Mouse (Mus musculus): ENCODE data around the gene Avpi1. TPM values are rescaled to one million over a fixed set of nuclear protein-coding genes. Genes with fewer than 3 reads are reported as not detected.
A peak's percentile ranks its signal among the peaks of the same experiment; 100 is the strongest.

Avpi1 gene
- total and polyA plus RNA-seq, 3 experiments: 49.5 to 53.3 TPM; not detected in 1

- peaks cover 0 to 12% of the 10 kb centered on the region in 2 experiments; a peak in 2 of 4 replicates for H3K36me3 ChIP-seq (ENCODE audit: control insufficient read depth in 1 of 2, insufficient read depth in 2 of 2, low read length in 2 of 2)
- peaks cover 12% of the 10 kb centered on the region for H3K79me2 ChIP-seq (ENCODE audit: control insufficient read depth, insufficient read depth, low read length, poor library complexity)
- TF ChIP-seq CTCF (IDR thresholded peaks at IDR 0.05 in 2 of 3, conservative IDR thresholded peaks at IDR 0.05 in 1 of 3; ENCODE audit: control insufficient read depth in 1 of 3, insufficient read depth in 1 of 3, low read depth in 2 of 3, low read length in 3 of 3, poor library complexity in 1 of 3, severe bottlenecking in 1 of 3): no peak; a peak in 1 of 6 replicates
- peak; percentile 34 for TF ChIP-seq MXI1 (IDR thresholded peaks at IDR 0.05; ENCODE audit: low read depth, low read length)
- 0 out of 2 replicates have a peak, but pooled peaks have one; percentile 10 for TF ChIP-seq MYC (IDR thresholded peaks at IDR 0.05; ENCODE audit: low read depth, low read length)
These were observed 38.2 kb downstream of the Avpi1 start for GRCm38 (mm10) chr19:42090637-42091141.

DNA sequence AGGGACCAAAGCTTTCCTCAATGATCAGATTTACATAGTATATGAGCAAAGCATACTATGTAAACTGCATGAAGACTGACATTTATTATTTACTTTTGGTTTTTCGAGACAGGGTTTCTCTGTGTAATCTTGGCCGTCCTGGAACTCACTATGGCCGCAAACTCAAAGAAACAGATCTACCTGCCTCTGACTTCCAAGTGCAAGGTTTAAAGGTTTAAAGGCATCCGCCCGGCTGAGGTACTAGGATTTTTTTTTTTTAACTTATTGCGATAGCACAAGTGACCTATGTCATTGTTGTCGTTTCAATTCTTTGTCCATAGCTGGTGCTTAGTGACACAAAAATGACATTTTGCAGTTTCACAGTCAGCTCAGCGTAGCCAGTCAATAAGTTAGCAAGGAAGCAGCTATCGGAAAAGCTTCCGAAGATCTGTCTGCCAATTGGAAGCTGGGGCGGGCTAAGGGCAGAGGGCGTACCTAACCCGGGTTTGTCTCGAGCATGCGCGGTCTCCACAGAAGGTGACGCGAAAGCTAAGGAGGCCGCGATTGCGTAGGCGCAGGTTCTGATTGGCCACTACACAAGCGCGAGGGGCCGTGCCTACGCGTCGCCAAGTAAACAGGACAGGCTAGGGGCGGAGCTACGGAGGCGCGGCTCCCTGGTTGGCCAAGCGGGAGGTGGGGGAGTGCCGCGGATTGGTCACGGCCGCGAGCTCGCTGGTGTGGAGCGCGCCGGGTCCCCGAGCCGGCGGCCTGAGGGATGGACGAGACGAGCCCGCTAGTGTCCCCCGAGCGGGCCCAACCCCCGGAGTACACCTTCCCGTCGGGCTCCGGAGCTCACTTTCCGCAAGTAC lies 38.9 kb downstream of the Avpi1 start, which contains the start of gene Pi4k2a:
Pi4k2a (plus strand) TSS at position 723 of the 848 bp plus-strand sequence.
- peak; percentile 100 for DNase-seq (ENCODE audit: low read depth, low spot score)
- H3K4me3 ChIP-seq (ENCODE audit: control insufficient read depth in 1 of 2, insufficient read depth in 1 of 2, low read depth in 2 of 2, low read length in 2 of 2): peak within 1 kb of the TSS; percentile 82 to 91
- no peaks in the 10 kb centered on the region for H3K9me3 ChIP-seq (replicated peaks; ENCODE audit: insufficient read depth, low read length)
- H3K9ac ChIP-seq (ENCODE audit: control insufficient read depth, low read depth, low read length, poor library complexity, severe bottlenecking): peak within 1 kb of the TSS; percentile 73
- H3K79me2 ChIP-seq (ENCODE audit: control insufficient read depth, insufficient read depth, low read length, poor library complexity): peaks cover 12% of the 10 kb centered on the region
- peaks cover 0 to 12% of the 10 kb centered on the region in 2 experiments; a peak in 2 of 4 replicates for H3K36me3 ChIP-seq (ENCODE audit: control insufficient read depth in 1 of 2, insufficient read depth in 2 of 2, low read length in 2 of 2)
- peak within 1 kb of the TSS; percentile 86 for H3K27ac ChIP-seq (ENCODE audit: control insufficient read depth, low read depth, low read length)
- H3K4me1 ChIP-seq (ENCODE audit: control insufficient read depth in 1 of 2, insufficient read depth in 2 of 2, low read length in 2 of 2): peaks cover 2 to 3% of the 10 kb centered on the region in 2 experiments; a peak in 1 of 4 replicates
- H3K27me3 ChIP-seq (ENCODE audit: control insufficient read depth in 1 of 2, insufficient read depth in 2 of 2, low read length in 2 of 2): no peaks in the 10 kb centered on the region
- peak; percentile 57; the same call in 1 of the 2 replicates for TF ChIP-seq ELF1 (IDR thresholded peaks at IDR 0.05; ENCODE audit: low read depth, low read length)
- no peak for TF ChIP-seq SMC3 (IDR thresholded peaks at IDR 0.05; ENCODE audit: low read depth, low read length)
- TF ChIP-seq CTCF (IDR thresholded peaks at IDR 0.05 in 2 of 3, conservative IDR thresholded peaks at IDR 0.05 in 1 of 3; ENCODE audit: control insufficient read depth in 1 of 3, insufficient read depth in 1 of 3, low read depth in 2 of 3, low read length in 3 of 3, poor library complexity in 1 of 3, severe bottlenecking in 1 of 3): no peak
- TF ChIP-seq HCFC1 (IDR thresholded peaks at IDR 0.05; ENCODE audit: low read depth, low read length): peak; percentile 80
- no peak for TF ChIP-seq TAL1 (IDR thresholded peaks at IDR 0.05; ENCODE audit: low read length)
- no peak for TF ChIP-seq POLR2AphosphoS5 (IDR thresholded peaks at IDR 0.05; ENCODE audit: borderline replicate concordance, low read depth, low read length)
- TF ChIP-seq EP300 (IDR thresholded peaks at IDR 0.05; ENCODE audit: low read depth in 1 of 2, low read length in 2 of 2): no peak
- no peak; the same call in 1 of the 2 replicates for TF ChIP-seq KAT2A (conservative IDR thresholded peaks at IDR 0.05; ENCODE audit: low read depth, low read length)
- TF ChIP-seq USF2 (IDR thresholded peaks at IDR 0.05; ENCODE audit: borderline replicate concordance in 1 of 2, insufficient read depth in 1 of 2, low read depth in 1 of 2, low read length in 2 of 2): no peak
- no peak for TF ChIP-seq GABPA (IDR thresholded peaks at IDR 0.05; ENCODE audit: low read depth, low read length)
- peak; percentile 93; the same call in 1 of the 2 replicates for TF ChIP-seq CHD1 (IDR thresholded peaks at IDR 0.05; ENCODE audit: low read depth, low read length)
- TF ChIP-seq RAD21 (IDR thresholded peaks at IDR 0.05; ENCODE audit: low read depth, low read length): no peak
- TF ChIP-seq TCF12 (IDR thresholded peaks at IDR 0.05; ENCODE audit: low read depth, low read length): peak; percentile 48; the same call in 1 of the 2 replicates
- no peak for TF ChIP-seq ZKSCAN1 (IDR thresholded peaks at IDR 0.05; ENCODE audit: low read depth, low read length)
- peak; percentile 68 for TF ChIP-seq ZNF384 (IDR thresholded peaks at IDR 0.05; ENCODE audit: low read depth, low read length)
- peak; percentile 45; the same call in 1 of the 2 replicates for TF ChIP-seq MYC (IDR thresholded peaks at IDR 0.05; ENCODE audit: low read depth, low read length)
- TF ChIP-seq ZMIZ1 (IDR thresholded peaks at IDR 0.05; ENCODE audit: low read depth, low read length): peak; percentile 91
- no peak for TF ChIP-seq CHD2 (IDR thresholded peaks at IDR 0.05; ENCODE audit: low read length)
- TF ChIP-seq NELFE (IDR thresholded peaks at IDR 0.05; ENCODE audit: low read depth, low read length): peak; percentile 86
- TF ChIP-seq ETS1 (IDR thresholded peaks at IDR 0.05; ENCODE audit: low read depth, low read length): 0 out of 2 replicates have a peak, but pooled peaks have one; percentile 37
- TF ChIP-seq JUND (IDR thresholded peaks at IDR 0.05; ENCODE audit: low read depth, low read length): no peak
- no peak for TF ChIP-seq BHLHE40 (IDR thresholded peaks at IDR 0.05; ENCODE audit: borderline replicate concordance, low read depth, low read length)
- TF ChIP-seq GATA1 (IDR thresholded peaks at IDR 0.05; ENCODE audit: low read depth, low read length): no peak; the same call in 1 of the 2 replicates
- TF ChIP-seq UBTF (IDR thresholded peaks at IDR 0.05; ENCODE audit: borderline replicate concordance, insufficient read depth, low read depth, low read length): 0 out of 2 replicates have a peak, but pooled peaks have one; percentile 83
- TF ChIP-seq TBP (IDR thresholded peaks at IDR 0.05; ENCODE audit: low read depth, low read length): peak; percentile 90

More at GRCm38 (mm10) chr19:42090637-42091141, 38.2 kb downstream of the Avpi1 start:
- H3K27ac ChIP-seq (ENCODE audit: control insufficient read depth, low read depth, low read length): 0 out of 2 replicates have a peak overlapping the region, but pooled peaks have one; percentile 10
- peak overlapping the region; percentile 73 for H3K9ac ChIP-seq (ENCODE audit: control insufficient read depth, low read depth, low read length, poor library complexity, severe bottlenecking)
- DNase-seq (ENCODE audit: low read depth, low spot score): peak; percentile 84
- no peaks in the 10 kb centered on the region for H3K27me3 ChIP-seq (ENCODE audit: control insufficient read depth in 1 of 2, insufficient read depth in 2 of 2, low read length in 2 of 2)
- no peaks in the 10 kb centered on the region for H3K9me3 ChIP-seq (replicated peaks; ENCODE audit: insufficient read depth, low read length)
- peak overlapping the region; percentile 82 to 91 for H3K4me3 ChIP-seq (ENCODE audit: control insufficient read depth in 1 of 2, insufficient read depth in 1 of 2, low read depth in 2 of 2, low read length in 2 of 2)
- peaks cover 2 to 3% of the 10 kb centered on the region in 2 experiments; a peak in 1 of 4 replicates for H3K4me1 ChIP-seq (ENCODE audit: control insufficient read depth in 1 of 2, insufficient read depth in 2 of 2, low read length in 2 of 2)
